Mouse (Mus musculus) urinary bladder, adult 2 months (tissue): ENCODE results near the gene Cfap57. TPM values are rescaled to one million over a fixed set of nuclear protein-coding genes. Genes with fewer than 3 reads are reported as not detected.
A peak's percentile ranks its signal among the peaks of the same experiment; 100 is the strongest.
"Not testable (repeated sequence)": the region's sequence is repeated elsewhere in the genome, so short reads cannot be mapped to it uniquely, and the experiment has no call there.

Experiments
- DNase-seq: peaks from one replicate; pipeline ENCODE4 v3.0.0; 2022; ENCODE audit warnings: low spot score
- polyA plus RNA-seq: library from polyadenylated mRNA; depleted of rRNA; stranded (reverse); fragments of >200 nt; gene quantifications from 2 replicates; pipeline ENCODE4 v1.2.3, GENCODE M21; 2012

The Cfap57 gene
- polyA plus RNA-seq, 1 experiment = 0.08 TPM

DNA sequence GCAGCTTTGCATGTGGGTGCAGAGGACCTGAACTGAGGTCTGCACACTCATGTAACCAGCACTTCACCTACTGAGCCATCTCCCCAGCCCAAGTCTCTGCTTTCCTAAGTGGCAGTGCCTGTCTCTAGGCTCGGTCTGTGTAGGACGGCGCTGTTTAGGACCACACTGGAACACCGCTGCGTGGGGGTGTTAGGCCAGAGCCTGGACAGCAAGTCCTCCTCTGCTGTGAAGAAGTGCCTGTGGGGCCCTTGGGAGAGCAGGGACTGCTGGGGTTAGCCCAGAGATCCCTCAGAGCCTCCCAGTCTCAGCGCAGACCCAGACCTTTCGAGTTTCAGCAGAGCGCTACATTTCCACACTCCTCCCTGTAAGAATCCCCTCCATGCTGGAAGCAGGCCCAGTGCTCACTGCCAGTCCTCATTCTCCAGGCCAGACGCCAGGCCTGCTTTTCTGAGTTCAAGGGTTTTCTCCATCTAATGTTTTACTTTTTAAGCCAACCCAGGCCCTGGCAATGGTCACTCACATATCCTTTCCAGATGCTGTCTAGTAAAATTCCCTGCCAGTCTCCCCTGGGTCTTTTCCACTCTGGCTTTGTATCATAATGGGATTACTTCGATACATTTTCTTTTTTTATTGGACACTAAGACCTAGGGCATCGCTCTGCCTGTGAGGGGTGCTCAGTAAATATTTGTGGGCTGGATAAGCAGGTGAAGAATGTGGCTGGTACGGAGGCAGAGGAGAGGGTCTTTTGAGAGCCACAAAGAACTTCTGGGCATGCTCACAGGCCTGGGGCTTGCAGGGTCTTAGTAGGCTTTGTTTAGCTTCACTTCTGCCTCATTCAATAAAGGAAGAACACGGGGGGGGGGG, 56.3 kb downstream of the Cfap57 start:
- DNase-seq = no peak

DNA sequence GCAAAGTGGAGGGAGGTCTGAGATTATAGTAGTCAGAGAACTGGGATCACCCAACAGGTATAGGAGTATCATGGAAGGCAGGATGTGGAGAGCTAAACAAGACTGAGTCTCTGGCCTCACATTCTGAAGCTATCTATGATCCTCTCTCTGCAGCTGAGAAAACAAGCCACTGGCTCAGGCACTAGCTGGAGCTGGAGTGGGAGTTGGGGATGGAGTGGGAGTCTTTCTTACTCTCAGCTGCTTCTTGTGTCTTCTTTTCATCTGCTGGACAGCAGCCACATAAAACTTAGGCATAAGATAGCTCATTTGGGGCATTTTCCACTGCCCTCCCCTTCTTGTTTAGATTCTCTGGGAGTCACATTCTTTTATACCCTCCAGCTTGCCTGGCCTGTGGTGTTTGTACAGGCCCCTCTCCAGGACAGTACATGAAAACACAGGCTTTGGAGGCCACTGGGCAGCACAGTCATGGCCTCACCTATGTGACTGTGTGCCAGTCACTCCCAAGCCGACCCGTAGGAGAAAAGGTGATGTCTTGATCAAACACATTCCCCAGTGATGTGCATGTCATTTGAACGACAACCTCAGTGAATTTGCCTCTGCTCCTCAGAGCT, 67.4 kb downstream of the Cfap57 start:
- no peak for DNase-seq

DNA sequence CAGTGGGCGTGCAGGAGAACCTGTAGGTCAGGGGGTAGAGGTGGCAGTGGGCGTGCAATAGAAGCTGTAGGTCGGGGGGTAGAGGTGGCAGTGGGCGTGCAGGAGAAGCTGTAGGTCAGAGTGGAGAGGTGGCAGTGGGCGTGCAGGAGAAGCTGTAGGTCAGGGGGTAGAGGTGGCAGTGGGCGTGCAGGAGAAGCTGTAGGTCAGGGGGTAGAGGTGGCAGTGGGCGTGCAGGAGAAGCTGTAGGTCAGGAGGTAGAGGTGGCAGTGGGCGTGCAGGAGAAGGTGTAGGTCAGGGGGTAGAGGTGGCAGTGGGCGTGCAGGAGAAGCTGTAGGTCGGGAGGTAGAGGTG, 72.5 kb downstream of the Cfap57 start:
- not testable (repeated sequence) for DNase-seq

- peak; percentile 99 for DNase-seq
Observed at GRCm38 (mm10) chr4:118547424-118548129, 73.0 kb downstream of the Cfap57 start.

GRCm38 (mm10) chr4:118544441-118545127, 76.0 kb downstream of the Cfap57 start:
- no peak for DNase-seq

DNA sequence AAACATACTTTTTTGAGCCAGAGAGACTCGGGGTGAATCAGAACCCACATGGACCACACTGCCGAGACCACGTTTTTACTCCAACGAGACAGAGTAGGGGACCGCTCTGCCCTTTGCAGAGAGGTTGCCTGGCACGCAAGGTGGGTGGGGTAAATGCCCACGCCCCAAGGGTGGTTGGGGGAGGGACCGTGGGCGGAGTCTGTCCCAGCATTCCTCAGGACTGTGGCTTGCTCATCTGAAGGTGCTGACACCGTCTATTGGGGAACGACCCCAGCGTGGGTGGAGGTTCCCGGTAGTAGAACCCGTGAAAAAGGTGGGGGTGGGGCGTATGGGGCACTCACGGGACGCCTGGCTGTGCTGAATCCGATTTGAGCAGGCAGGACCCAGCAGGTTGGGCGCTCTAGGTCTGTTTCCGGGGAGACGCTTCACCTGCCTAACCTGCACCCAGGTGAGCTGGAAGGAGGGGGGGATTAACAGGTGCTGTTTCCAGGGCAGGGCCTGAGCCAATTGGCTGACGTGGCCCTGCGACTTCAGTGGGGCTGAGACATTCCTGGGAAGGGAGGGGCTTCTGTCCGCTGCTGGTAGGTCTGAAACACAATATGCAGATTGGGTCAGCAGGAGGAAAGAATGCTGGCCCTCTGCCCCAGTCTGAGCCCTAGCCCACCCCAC, 76.9 kb downstream of the Cfap57 start, which contains the start of gene Tmem125:
Gene Tmem125, minus strand, starts transcription at position 453 of the 669 bp plus-strand sequence.
- DNase-seq = peak; percentile 65

DNA sequence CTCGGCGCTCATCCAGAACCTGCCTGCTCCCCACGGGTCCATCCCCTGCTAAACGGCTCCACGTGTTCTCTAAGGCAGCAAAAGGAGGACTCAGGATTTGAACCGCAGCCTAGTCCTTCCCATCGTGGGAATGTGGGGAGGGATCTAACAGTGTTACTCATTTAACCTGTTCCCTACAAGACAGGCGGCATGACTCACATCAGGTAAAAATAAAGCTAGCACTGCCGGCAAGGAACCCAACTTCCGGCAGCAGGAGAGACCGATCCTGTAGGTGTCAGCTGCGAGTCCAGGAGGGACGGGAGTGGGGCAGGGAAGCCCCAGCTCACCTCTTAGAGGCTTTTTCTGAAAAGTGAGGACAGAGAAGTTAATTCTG, 77.4 kb downstream of the Cfap57 start:
- peak; percentile 44 for DNase-seq

DNA sequence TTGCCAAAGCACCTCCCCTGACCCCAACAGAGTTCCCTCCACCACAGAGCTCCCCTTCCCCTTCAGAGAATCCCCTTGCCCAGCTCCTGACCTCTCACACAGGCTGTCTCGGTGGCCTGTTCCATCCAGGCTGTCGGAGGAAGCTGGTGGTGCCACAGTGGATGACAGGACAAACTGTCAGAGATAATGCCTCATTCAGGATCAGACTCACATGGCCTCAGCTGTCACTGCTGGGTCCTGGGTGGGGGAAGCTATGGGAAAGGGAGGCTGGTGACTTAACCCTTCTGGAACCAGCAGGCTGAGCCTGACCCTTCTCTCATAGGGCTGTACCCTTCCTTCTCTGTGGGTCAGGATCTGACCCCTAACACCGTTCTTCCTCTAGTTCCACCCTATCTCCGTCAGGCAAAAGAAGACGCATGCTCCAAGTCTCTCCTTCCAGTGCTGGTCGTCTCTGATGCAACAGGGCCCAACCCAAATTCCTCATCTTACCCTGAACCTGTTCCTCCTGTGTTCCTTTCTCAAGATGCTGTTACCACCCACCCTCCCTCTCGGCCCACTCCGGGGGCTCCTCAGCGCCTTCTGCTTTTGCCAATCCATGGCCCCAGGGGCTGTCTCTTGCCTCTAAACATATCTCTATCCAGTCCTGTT, 77.9 kb downstream of the Cfap57 start:
- DNase-seq = no peak

DNA sequence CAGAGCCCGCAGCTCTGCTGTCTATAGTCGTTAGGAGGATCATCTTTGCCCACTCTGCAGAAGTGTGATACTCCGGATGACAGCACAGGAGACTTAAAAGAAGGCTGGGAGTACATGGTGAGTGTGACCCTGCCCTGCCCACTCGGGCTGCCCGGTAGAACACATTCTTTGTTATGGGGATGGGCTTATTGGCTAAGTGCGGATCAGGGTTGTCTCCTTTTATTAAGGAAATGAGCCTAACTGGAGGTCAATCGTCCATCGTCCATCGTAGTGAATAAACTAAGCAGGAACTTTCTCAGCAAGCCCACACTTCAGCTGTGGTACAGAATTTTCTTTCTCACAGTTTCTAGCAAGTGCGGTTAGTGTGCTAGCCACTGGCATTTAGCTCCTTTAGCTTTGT, 80.7 kb downstream of the Cfap57 start:
- DNase-seq = no peak

DNA sequence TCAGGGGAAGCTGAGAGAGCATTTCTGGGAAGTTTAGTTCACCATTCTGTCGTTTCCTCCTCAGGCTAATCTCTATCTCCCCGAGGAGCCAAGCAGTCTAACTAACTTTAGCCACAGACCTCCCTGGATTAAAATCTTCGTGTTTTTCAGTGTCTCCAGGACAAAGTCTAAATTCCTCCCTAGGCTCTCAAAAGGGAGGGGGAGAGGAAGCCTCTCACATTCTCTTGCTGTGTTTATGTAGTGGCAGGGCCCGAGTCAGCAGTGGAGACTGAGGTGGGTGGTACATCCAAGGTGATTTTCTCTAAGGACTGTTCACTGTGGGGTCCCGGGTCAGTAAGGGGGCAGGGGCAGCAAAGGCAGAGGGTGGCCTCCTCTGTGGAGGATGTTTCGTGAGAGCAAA, 82.8 kb downstream of the Cfap57 start:
- no peak for DNase-seq

- DNase-seq = no peak
Observed at GRCm38 (mm10) chr4:118535610-118536009, 85.0 kb downstream of the Cfap57 start.

DNA sequence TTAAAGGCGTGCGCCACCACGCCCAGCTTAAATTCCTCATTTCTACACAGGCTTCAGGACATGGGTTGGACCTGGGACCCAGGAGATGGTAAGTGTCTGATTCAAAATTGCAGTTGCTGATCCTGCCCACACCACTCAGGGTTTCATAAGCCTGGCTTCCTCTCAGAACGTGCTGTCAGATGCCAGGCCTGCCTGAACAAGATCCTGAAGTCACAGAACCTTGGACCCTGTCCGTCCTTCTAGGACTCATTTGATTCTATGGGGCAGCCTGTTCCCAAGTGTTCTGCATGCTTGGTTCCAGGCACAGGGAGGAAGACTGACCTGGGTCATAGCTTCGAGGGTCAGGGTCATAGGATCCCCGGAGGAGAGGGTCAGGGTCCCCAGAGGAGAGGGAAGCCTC, 87.0 kb downstream of the Cfap57 start:
- DNase-seq = no peak

- DNase-seq = no peak
Observed at GRCm38 (mm10) chr4:118533156-118533555, 87.4 kb downstream of the Cfap57 start.

GRCm38 (mm10) chr4:118532663-118533062, 87.9 kb downstream of the Cfap57 start:
- DNase-seq = no peak

GRCm38 (mm10) chr4:118527720-118528119, 92.9 kb downstream of the Cfap57 start:
- DNase-seq = no peak

DNA sequence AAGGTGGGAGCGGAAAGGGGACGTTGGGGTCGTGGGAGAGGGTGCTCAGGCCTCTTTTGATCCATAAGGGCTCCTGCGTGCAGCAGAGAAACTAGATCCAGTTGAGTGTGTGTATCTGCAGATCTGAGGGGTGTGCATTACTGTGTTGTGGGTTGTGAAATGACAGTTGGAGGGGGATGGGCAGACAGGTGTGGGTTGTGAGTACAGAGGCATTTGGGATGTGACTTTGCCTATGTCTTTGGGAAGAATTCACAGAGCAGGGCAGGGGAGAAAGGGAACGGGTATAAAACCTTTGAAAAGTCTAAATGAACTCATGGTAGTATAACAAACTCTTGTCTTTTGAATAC, 93.3 kb downstream of the Cfap57 start:
- DNase-seq = no peak

DNA sequence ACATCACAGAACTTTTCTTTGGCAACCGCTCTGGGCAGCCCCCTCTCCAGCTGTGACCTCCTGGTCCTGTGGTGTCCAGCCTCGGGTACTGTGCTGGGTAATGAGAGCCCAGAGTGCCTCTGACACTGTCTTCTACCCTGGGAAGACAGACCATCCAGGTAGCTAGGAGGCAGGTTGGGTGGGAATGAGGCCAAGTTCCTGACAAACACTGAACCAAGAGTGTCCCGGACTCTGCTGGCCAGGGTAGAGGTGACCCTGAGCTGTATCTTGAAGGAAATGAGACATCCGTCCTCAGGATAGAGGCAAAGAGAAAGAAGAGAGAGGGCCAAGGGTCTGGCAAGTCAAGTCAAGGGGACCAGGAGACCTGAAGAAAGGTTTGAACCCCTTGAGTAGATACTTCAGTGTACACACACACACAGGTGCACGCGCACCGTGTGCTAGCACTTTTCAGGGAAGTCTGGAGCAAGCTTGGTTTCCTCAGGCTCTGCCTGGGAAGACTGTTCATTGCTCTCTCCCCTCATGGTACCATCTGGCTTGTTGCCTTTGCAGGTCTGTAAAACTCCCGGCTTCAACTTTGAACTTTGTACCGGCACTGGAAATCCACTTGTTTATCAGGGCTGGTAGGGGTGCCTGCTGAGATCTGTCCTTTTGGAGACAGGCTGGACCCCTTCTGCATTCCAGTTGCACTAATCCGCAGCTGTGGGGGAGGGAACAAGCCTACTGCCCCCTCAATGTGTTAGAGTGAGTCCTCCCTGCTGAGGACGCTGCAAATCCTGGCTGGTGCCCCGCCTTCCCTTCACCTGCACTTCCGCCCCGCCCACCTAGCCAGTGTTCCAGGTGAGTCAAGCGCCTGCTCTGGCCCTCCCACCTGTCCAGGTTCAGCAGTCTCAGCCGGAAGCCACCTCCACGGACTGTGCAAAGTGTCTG, 93.9 kb downstream of the Cfap57 start, which contains the start of gene 2610528J11Rik:
Gene 2610528J11Rik, plus strand, starts transcription at position 592 of the 927 bp plus-strand sequence.
- peak; percentile 51 for DNase-seq

GRCm38 (mm10) chr4:118525779-118526178, 94.8 kb downstream of the Cfap57 start:
- no peak for DNase-seq

DNA sequence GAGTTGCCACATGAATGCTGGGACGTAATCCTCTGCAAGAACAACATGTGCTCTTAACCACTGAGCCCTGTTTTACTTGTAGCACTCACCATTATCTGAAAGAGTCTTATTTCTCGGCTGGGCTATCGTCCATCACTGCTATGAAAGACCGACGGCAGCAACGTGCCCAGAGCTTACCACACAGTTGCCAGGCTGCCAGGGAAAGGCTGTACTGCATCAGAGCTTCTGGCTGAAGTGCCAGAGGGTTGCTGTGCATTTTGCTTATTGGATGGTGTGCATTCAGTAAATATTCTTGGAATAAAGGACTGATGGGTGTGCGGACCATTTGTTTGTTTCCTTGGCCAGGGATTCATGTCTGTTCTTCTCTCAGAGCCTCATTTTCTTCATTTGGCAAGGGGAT, 96.6 kb downstream of the Cfap57 start:
- no peak for DNase-seq

DNA sequence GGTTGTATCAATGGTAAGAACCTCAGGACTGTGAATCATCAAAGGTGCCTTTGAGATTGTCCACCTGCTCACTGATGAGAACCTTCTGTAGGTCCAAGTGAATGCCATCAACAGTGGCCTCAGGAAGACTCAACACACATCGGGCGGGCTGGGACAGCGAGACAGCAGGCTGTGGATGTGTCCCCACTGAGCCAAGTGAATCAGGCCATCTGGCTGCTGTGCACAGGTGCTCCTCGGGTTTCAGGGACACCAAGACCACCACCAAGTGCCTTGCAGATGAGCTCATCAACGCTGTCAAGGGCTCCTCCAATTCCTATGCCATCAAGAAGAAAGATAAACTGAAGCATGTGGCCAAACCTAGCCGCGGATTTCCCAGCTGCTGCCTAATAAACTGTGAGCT, 98.3 kb downstream of the Cfap57 start:
- no peak for DNase-seq
